Mouse (Mus musculus): ENCODE measurements around the gene Kazn.

Gene Kazn

DNA sequence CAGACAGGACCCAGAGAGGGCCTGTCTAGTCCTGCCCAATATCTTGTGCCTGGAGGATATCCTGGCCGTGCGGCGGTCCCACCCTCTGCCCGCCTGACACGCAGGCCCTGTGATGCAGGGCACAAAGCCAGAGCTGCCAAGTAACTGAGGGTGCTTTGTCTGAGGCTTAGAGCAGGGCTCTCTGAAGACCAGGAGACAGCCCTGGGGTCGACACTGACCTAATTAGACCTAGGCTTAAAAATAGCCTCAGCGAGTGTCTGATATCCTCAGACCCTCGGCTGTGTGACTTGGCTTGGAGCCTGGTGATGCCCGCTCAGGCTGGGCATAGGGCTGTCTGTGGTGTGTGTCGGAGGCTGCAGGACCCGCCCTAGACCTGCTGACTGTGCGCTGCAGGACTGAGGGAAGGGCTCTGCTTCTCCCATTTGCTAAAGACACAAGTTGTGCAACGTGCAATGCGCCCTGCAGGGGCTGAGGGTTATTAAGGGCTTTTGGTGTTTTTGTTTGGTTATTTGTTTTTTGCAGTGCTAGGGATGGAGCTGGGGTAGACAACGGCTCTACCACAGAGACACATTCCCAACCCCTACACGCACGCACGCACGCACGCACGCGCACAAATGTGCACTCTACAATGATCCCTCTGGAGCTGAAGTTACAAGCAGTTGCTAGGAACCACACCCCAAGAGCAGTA, 181.5 kb downstream of the Kazn start:
- no peak for DNase-seq (ENCODE audit: low read depth, low spot score)

DNA sequence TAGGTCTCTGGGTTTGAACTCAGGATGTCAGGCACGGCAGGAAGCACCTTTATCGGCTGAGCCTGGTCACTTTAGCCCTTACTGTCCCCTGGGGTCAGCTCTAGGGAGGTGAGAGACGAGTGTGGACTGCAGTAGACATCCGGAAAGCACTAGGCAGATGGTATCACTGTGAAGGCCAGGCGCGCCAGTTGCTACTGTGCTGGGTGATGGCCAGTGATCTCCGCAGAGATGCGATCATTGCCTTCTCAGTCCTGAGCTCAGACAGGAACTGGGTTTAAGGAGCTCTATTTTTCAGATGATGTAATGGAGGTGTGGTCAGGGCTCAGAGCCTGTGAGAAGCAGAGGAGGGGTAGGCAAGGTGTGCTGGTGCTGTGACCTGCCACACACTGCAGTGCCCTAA, 183.6 kb downstream of the Kazn start:
- DNase-seq (ENCODE audit: low read depth, low spot score): no peak

GRCm38 (mm10) chr4:142054580-142054979, 184.6 kb downstream of the Kazn start:
- DNase-seq (ENCODE audit: low read depth, low spot score): no peak

DNA sequence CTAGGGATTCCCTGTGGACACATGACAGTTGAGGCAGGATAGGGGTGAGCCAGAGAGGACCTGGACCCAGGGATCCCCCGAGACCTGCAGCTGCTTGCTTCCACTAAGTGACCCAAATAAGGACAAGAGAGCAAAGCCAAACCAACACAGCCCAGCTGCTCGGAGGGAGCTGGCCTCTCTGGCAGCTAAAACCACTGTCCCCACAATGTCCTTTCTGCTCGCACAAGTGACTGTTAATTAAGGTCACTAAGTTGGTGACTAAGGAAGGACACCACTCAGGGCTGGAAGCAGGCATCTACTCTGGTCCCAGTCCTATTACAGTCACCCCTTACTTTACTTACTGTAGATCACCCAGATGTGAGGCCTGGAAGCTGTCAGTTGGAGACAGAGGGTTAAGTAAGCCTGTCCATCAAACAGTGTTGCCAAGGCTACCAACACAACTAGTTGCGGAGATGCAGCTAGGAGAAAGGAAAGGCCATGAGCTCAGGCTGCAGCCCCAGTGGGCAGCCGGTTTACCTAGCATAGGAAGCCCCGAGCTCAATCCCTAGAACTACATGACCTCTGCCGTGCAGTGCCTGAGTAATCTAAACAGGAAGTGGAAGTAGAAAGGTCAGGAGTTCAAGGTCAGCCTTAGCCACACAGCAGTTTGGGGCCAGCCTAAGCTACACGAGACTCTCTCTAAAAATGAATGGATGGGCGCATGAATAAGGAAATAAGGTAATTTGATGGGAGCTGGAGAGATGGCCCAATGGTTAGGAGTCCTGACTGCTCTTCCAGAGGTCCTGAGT, 185.3 kb downstream of the Kazn start:
- no peak for DNase-seq (ENCODE audit: low read depth, low spot score)

DNA sequence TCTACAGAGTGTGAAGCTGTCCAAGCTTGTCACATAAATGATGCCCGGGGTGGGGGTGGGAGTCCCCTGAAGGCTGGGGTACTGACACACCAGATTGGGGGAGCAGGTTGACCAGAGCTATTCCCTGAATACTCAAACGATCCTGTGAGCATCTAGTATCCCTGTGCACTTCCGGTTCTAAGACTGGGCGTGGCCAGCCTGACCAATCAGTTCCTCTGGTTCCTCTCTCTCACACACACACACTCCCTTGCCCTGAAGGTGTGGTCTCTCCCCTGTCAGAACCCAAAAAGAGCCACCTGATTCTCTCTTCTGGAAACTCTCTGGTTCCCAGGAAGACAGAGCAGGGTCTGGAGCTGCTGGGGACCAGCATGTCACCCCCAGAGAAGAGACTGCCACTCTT, 185.9 kb downstream of the Kazn start:
- no peak for DNase-seq (ENCODE audit: low read depth, low spot score)

- DNase-seq (ENCODE audit: low read depth, low spot score): no peak
Measured at GRCm38 (mm10) chr4:142052391-142053132, 186.6 kb downstream of the Kazn start.
